9 mouse cellular contexts compared by ENCODE assay signal in the genomic region with DNA sequence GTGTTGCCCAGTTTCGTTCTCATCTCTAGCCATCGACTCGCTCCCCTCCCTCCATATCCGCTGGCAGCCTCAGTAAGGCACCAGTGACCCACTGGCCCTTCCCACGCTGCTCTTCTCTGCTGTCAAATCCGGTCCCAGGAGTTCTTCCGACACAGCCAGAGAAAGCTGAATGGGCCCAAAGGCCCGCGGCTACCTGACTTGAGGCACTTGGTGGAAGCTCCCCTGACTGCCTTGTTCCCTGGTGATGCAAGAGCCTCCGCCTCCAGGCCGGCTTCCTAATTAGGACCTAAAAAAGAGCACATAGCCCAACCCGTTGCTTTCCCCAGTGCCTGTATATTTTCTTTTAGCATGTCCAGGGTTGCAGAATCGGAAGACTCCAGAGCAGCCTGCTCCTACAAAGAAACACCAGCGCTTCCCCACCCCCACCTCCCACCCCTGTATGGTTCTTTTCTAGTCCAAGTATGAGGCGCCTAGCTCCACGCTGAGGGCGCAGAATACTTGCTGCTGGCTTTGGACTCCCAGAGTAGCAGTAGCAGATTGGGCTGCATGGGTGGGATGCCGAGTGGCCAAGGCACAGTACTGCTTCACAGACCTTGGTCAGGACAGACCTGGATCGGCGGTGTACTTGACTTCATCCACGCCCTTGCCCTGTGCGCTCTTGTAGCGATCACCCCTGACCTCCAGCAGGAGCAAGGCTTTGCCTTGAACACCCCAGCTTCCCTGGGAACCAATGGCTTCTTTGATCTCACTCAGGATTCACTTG. TPM values are rescaled to one million over a fixed set of nuclear protein-coding genes. Genes with fewer than 3 reads are reported as not detected.
A peak's percentile ranks its signal among the peaks of the same experiment; 100 is the strongest.
DNase-seq lines count a peak whose midpoint lies in the region; ATAC-seq lines count a peak whose summit lies in the region.
"Had no signal": no experiment of that assay in that cellular context is flagged by ENCODE, and none has a peak within 500 bp of the region (broad histone marks: within the 10 kb centered on the region; RNA-seq: fewer than 3 reads in every experiment).

No protein-coding gene starts in this region.

- ATAC-seq in heart, embryonic 13.5 days (ENCODE audit: extremely low read depth, insufficient number of reproducible peaks, low FRiP score, low TSS enrichment): no peak
- ATAC-seq in limb, embryonic 11.5 days (ENCODE audit: insufficient number of reproducible peaks, low FRiP score, low TSS enrichment, low read depth): no peak
- no peak for ATAC-seq in midbrain, embryonic 16.5 days
- no peak for ATAC-seq in activated CD4-positive, CD25-positive, alpha-beta regulatory T cell, adult 4 months
- ATAC-seq: Patski had no signal

- peak overlapping the region; percentile 80 for H3K9ac ChIP-seq in heart, embryonic 13.5 days
- H3K9ac ChIP-seq in limb, embryonic 11.5 days (ENCODE audit: low read length): peak overlapping the region; percentile 17; the same call in 1 of the 2 replicates
- no peak overlapping the region for H3K9ac ChIP-seq in midbrain, embryonic 16.5 days (ENCODE audit: low read depth, low read length)

- peak; percentile 76 for DNase-seq in heart, embryonic 10.5 days (ENCODE audit: low spot score)
- no peak for DNase-seq in heart, adult 8-10 months (ENCODE audit: low spot score)
- DNase-seq in R1 (ENCODE audit: low read depth, low spot score): peak; percentile 58
- DNase-seq in limb, embryonic 11.5 days (ENCODE audit: low spot score): peak; percentile 60
- DNase-seq in urinary bladder, postnatal 25 days (ENCODE audit: low spot score): no peak

- 3% methylated on average over 23 of the region's 23 CpGs for WGBS in heart, embryonic 10.5 days
- WGBS in heart, embryonic 13.5 days: 6% methylated on average over 23 of the region's 23 CpGs
- WGBS in limb, embryonic 11.5 days: 2% methylated on average over 23 of the region's 23 CpGs
- WGBS in midbrain, embryonic 16.5 days: 3% methylated on average over 23 of the region's 23 CpGs

- peak overlapping the region; percentile 97 for H3K27ac ChIP-seq in heart, embryonic 10.5 days
- no peak overlapping the region for H3K27ac ChIP-seq in heart, embryonic 13.5 days (replicated peaks)
- H3K27ac ChIP-seq in limb, embryonic 11.5 days (replicated peaks; ENCODE audit: low read depth, low read length): no peak overlapping the region
- no peak overlapping the region for H3K27ac ChIP-seq in midbrain, embryonic 16.5 days (ENCODE audit: low read length)

- H3K4me2 ChIP-seq in heart, embryonic 13.5 days: peak overlapping the region; percentile 99
- peak overlapping the region; percentile 95 for H3K4me2 ChIP-seq in limb, embryonic 11.5 days (ENCODE audit: low read depth, severe bottlenecking)
- peak overlapping the region; percentile 99 for H3K4me2 ChIP-seq in midbrain, embryonic 16.5 days (ENCODE audit: low read length)

- no peaks in the 10 kb centered on the region for H3K9me3 ChIP-seq in heart, embryonic 10.5 days
- H3K9me3 ChIP-seq in heart, embryonic 13.5 days: no peaks in the 10 kb centered on the region
- no peaks in the 10 kb centered on the region for H3K9me3 ChIP-seq in limb, embryonic 11.5 days (ENCODE audit: control insufficient read depth, low read length)
- H3K9me3 ChIP-seq in midbrain, embryonic 16.5 days (replicated peaks; ENCODE audit: control insufficient read depth, low read length, poor library complexity, severe bottlenecking): no peaks in the 10 kb centered on the region

- 0 out of 2 replicates have a peak, but pooled peaks cover 3% of the 10 kb centered on the region for H3K36me3 ChIP-seq in heart, embryonic 10.5 days
- H3K36me3 ChIP-seq in heart, embryonic 13.5 days: peaks cover 5% of the 10 kb centered on the region
- H3K36me3 ChIP-seq in limb, embryonic 11.5 days (ENCODE audit: control insufficient read depth, insufficient read depth, low read length): no peaks in the 10 kb centered on the region
- H3K36me3 ChIP-seq in midbrain, embryonic 16.5 days (ENCODE audit: control insufficient read depth, insufficient read depth, low read length): no peaks in the 10 kb centered on the region

- peaks cover 15% of the 10 kb centered on the region for H3K27me3 ChIP-seq in heart, embryonic 10.5 days (ENCODE audit: insufficient read depth, poor library complexity, severe bottlenecking)
- peaks cover 46% of the 10 kb centered on the region for H3K27me3 ChIP-seq in heart, embryonic 13.5 days (replicated peaks)
- H3K27me3 ChIP-seq in limb, embryonic 11.5 days (ENCODE audit: control insufficient read depth, insufficient read depth, low read length): peaks cover 22% of the 10 kb centered on the region
- peaks cover 20% of the 10 kb centered on the region for H3K27me3 ChIP-seq in midbrain, embryonic 16.5 days (ENCODE audit: control insufficient read depth, insufficient read depth, low read depth, low read length)
- H3K27me3 ChIP-seq: Patski had no signal

- peaks cover 45% of the 10 kb centered on the region for H3K4me1 ChIP-seq in heart, embryonic 10.5 days
- peaks cover 40% of the 10 kb centered on the region for H3K4me1 ChIP-seq in heart, embryonic 13.5 days
- H3K4me1 ChIP-seq in limb, embryonic 11.5 days (ENCODE audit: control insufficient read depth, insufficient read depth, low read length): peaks cover 21% of the 10 kb centered on the region
- peaks cover 40% of the 10 kb centered on the region for H3K4me1 ChIP-seq in midbrain, embryonic 16.5 days (ENCODE audit: control insufficient read depth, insufficient read depth, low read length)

- peak overlapping the region; percentile 91 for H3K4me3 ChIP-seq in heart, embryonic 10.5 days
- H3K4me3 ChIP-seq in heart, embryonic 13.5 days: peak overlapping the region; percentile 81
- peak overlapping the region; percentile 16; the same call in 1 of the 2 replicates for H3K4me3 ChIP-seq in limb, embryonic 11.5 days (ENCODE audit: low read depth, low read length)
- peak overlapping the region; percentile 74 for H3K4me3 ChIP-seq in midbrain, embryonic 16.5 days (ENCODE audit: low read depth, low read length)

RNA-seq across cellular contexts. Expression of a gene that starts 1.7 kb away (rescaled TPM):
- 16.9 and 17.4 TPM in 2 replicates for polyA plus RNA-seq in heart, embryonic 10.5 days (2016; fragmentation: Nextera tagmentation; extraction: Ambion mirVana)
- 10 to 100 TPM in 2 of 4 experiments, 1 to 10 TPM in 2; 7.6 to 16.4 (median 11.3) TPM for total RNA-seq in heart, adult 8-10 months (2022)
- 13.5 and 15.4 TPM in 2 replicates for polyA plus RNA-seq in heart, embryonic 13.5 days (2015; fragmentation: Nextera tagmentation; extraction: Ambion mirVana)
- polyA plus RNA-seq in limb, embryonic 11.5 days (2014; fragmentation: Nextera tagmentation; extraction: Ambion mirVana): 21.6 and 23.4 TPM in 2 replicates
- 7.4 and 9.4 TPM in 2 replicates for polyA plus RNA-seq in midbrain, embryonic 16.5 days (2015; fragmentation: Nextera tagmentation; extraction: Ambion mirVana)
- polyA plus RNA-seq in activated CD4-positive, CD25-positive, alpha-beta regulatory T cell, adult 4 months (2017; shearing (Covaris generic)): 10 to 100 TPM; 15.4 to 23.8 TPM

Comparison
In these comparisons a context has a peak if more than half of its experiments do, and no peak if none do; other contexts are left out.
1. DNase-seq: peak in heart, embryonic 10.5 days (single experiment), R1 (single experiment) and limb, embryonic 11.5 days (single experiment); none in heart, adult 8-10 months (single experiment) and urinary bladder, postnatal 25 days (single experiment).
2. H3K4me3 ChIP-seq: peak in every context shown above with its lines; median percentile 91 in heart, embryonic 10.5 days; 81 in heart, embryonic 13.5 days; 74 in midbrain, embryonic 16.5 days; 16 in limb, embryonic 11.5 days.
3. Peak in every context shown above with its lines, with median percentiles within 50 percentile points of each other: H3K4me2 ChIP-seq.